Mouse (Mus musculus): ENCODE measurements around the gene Myl4. TPM values are rescaled to one million over a fixed set of nuclear protein-coding genes. Genes with fewer than 3 reads are reported as not detected.

Gene Myl4
- total and polyA plus RNA-seq, 2 experiments, result 0.45 to 0.65 TPM

DNA sequence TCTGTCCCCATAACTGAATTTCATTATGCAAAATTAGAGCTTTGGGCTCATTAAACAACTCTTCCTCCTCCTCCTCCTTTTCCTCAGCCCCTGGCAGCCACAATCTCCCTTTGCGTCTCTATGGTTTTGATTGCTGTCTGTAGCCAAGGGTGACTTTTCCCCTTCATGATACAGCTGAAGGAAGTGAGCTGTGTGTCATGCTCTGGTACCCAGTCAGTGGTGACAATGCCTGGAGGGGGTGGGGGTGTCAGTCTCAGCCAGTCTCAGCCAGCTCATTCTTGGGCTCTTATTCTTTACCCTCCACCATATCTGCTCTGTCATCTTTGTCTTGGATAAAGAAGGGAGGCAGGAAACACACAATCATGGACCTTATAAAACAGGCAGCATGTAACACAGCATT, 80.8 kb downstream of the Myl4 start:
- H3K4me3 ChIP-seq (ENCODE audit: insufficient read depth, low read depth, low read length), result no peak overlapping the region
- no peaks in the 10 kb centered on the region for H3K4me1 ChIP-seq (ENCODE audit: control insufficient read depth, insufficient read depth, low read length)
- WGBS, result 87% methylated on average over 1 of the region's 1 CpGs
- H3K27ac ChIP-seq (replicated peaks; ENCODE audit: insufficient read depth, low read depth, low read length), result no peak overlapping the region
- no peak overlapping the region for H3K9ac ChIP-seq (ENCODE audit: low read depth, low read length)
- DNase-seq (ENCODE audit: extremely low read depth, low read depth, low spot score), result no peak
- no peaks in the 10 kb centered on the region for H3K79me2 ChIP-seq (ENCODE audit: control insufficient read depth, insufficient read depth, low read length)
- TF ChIP-seq POLR2A (IDR thresholded peaks at IDR 0.05; ENCODE audit: extremely low read depth, insufficient read depth, low read length), result no peak
- no peak for TF ChIP-seq CTCF (IDR thresholded peaks at IDR 0.05; ENCODE audit: low read depth, low read length)
- H3K27me3 ChIP-seq (ENCODE audit: control insufficient read depth, insufficient read depth, low read length), result no peaks in the 10 kb centered on the region
- no peaks in the 10 kb centered on the region for H3K36me3 ChIP-seq (ENCODE audit: control insufficient read depth, insufficient read depth, low read length)

DNA sequence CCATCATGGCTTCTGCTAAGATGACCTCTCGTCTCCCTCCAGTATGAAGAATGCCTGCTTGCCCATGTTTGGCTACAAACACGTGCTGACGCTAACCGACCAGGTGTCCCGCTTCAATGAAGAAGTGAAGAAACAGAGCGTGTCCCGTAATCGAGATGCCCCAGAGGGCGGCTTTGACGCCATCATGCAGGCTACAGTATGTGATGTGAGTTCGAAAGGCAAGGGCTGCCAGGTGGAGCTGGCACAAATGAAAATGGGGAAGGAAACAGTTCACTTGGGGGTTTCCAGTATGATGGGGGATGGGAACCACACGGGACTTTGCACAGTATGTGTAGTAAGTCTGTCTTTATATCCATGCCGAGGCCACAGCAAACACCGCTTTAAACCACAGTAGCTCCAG, 86.5 kb downstream of the Myl4 start:
- no peak for DNase-seq (ENCODE audit: extremely low read depth, low read depth, low spot score)

DNA sequence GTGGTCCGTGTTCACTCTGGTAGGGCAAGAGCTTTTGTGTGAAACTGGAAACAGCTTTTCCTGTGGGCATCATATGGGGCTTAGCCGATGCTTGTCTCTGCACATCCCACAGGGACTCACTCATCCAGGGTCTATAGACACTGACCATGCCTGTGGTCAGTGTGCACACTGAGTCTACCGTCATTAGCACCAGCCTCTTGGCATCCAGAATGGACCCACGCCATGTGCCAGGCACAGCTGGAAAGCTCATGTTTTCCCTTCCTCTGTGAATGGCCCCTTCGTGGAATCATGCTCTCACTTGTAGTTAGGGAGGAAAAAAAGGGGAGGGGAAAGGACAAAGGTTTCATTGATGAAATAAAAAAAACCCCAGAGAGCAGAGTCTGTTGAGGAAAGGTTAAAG, 87.5 kb downstream of the Myl4 start:
- no peak for DNase-seq (ENCODE audit: extremely low read depth, low read depth, low spot score)
- H3K79me2 ChIP-seq (ENCODE audit: control insufficient read depth, insufficient read depth, low read length), result no peaks in the 10 kb centered on the region
- H3K27me3 ChIP-seq (ENCODE audit: control insufficient read depth, insufficient read depth, low read length), result no peaks in the 10 kb centered on the region
- H3K36me3 ChIP-seq (ENCODE audit: control insufficient read depth, insufficient read depth, low read length), result no peaks in the 10 kb centered on the region
- 71% methylated on average over 5 of the region's 5 CpGs for WGBS
- H3K9ac ChIP-seq (ENCODE audit: low read depth, low read length), result no peak overlapping the region
- H3K27ac ChIP-seq (replicated peaks; ENCODE audit: insufficient read depth, low read depth, low read length), result no peak overlapping the region
- TF ChIP-seq CTCF (IDR thresholded peaks at IDR 0.05; ENCODE audit: low read depth, low read length), result no peak
- TF ChIP-seq POLR2A (IDR thresholded peaks at IDR 0.05; ENCODE audit: extremely low read depth, insufficient read depth, low read length), result no peak
- no peaks in the 10 kb centered on the region for H3K4me1 ChIP-seq (ENCODE audit: control insufficient read depth, insufficient read depth, low read length)
- no peak overlapping the region for H3K4me3 ChIP-seq (ENCODE audit: insufficient read depth, low read depth, low read length)

More for the DNA sequence above, 86.5 kb downstream of the Myl4 start:
- Histone ChIP-seq H3K27me3 (ENCODE audit: control insufficient read depth, insufficient read depth, low read length) (no peaks in the 10 kb centered on the region), H3K4me3 (ENCODE audit: insufficient read depth, low read depth, low read length) (no peak overlapping the region), H3K79me2 (ENCODE audit: control insufficient read depth, insufficient read depth, low read length) (no peaks in the 10 kb centered on the region), H3K27ac (replicated peaks; ENCODE audit: insufficient read depth, low read depth, low read length) (no peak overlapping the region), H3K9ac (ENCODE audit: low read depth, low read length) (no peak overlapping the region), H3K4me1 (ENCODE audit: control insufficient read depth, insufficient read depth, low read length) (no peaks in the 10 kb centered on the region), H3K36me3 (ENCODE audit: control insufficient read depth, insufficient read depth, low read length) (no peaks in the 10 kb centered on the region)
- WGBS, result 93% methylated on average over 14 of the region's 14 CpGs
- TF ChIP-seq CTCF (IDR thresholded peaks at IDR 0.05; ENCODE audit: low read depth, low read length) (no peak), POLR2A (IDR thresholded peaks at IDR 0.05; ENCODE audit: extremely low read depth, insufficient read depth, low read length) (no peak)

DNA sequence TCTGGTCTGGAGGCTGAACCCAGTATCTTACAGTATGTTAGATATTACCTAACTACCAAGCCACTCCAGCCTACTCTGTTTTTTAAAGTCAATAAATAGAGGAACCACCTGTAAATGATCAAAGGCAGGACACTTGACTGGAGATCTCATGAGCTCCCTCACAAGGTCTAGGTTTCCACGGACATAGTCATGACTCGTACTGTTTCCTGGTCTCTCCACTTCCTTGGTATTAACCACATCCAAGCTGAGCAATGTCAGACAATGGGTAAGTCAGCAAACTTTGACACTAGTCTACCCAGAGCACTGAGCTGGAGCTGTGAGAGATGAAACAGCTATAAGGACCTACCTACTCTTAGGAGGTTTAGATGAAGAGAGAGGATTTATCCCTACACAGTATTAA, 88.4 kb downstream of the Myl4 start:
- Histone ChIP-seq H3K79me2 (ENCODE audit: control insufficient read depth, insufficient read depth, low read length) (no peaks in the 10 kb centered on the region), H3K9ac (ENCODE audit: low read depth, low read length) (no peak overlapping the region), H3K27me3 (ENCODE audit: control insufficient read depth, insufficient read depth, low read length) (no peaks in the 10 kb centered on the region), H3K4me1 (ENCODE audit: control insufficient read depth, insufficient read depth, low read length) (no peaks in the 10 kb centered on the region), H3K36me3 (ENCODE audit: control insufficient read depth, insufficient read depth, low read length) (no peaks in the 10 kb centered on the region), H3K27ac (replicated peaks; ENCODE audit: insufficient read depth, low read depth, low read length) (no peak overlapping the region), H3K4me3 (ENCODE audit: insufficient read depth, low read depth, low read length) (no peak overlapping the region)
- WGBS, result 66% methylated on average over 2 of the region's 2 CpGs
- no peak for DNase-seq (ENCODE audit: extremely low read depth, low read depth, low spot score)
- TF ChIP-seq POLR2A (IDR thresholded peaks at IDR 0.05; ENCODE audit: extremely low read depth, insufficient read depth, low read length) (no peak), CTCF (IDR thresholded peaks at IDR 0.05; ENCODE audit: low read depth, low read length) (no peak)

DNA sequence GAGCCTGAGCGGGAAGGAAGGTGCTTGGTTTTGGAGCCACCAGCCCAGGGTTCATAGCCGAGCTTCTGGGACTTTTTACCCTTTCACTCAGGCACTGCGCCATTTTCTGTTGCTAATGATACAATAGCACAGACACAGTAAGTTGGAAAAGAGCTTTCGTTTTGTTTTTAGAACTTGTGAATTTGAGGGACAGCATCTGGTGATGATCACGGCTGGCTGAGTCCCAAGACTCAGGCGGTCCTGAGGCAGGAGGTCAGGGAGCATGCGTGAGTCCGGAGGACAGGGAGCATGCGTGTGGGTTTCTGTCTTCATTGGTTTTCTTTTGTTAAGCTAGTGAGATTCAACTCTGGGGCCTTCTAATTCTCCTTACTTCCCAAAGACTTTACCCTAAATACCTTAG, 89.2 kb downstream of the Myl4 start:
- Histone ChIP-seq H3K36me3 (ENCODE audit: control insufficient read depth, insufficient read depth, low read length) (no peaks in the 10 kb centered on the region), H3K4me3 (ENCODE audit: insufficient read depth, low read depth, low read length) (no peak overlapping the region), H3K27ac (replicated peaks; ENCODE audit: insufficient read depth, low read depth, low read length) (no peak overlapping the region), H3K4me1 (ENCODE audit: control insufficient read depth, insufficient read depth, low read length) (no peaks in the 10 kb centered on the region), H3K9ac (ENCODE audit: low read depth, low read length) (no peak overlapping the region), H3K27me3 (ENCODE audit: control insufficient read depth, insufficient read depth, low read length) (no peaks in the 10 kb centered on the region), H3K79me2 (ENCODE audit: control insufficient read depth, insufficient read depth, low read length) (no peaks in the 10 kb centered on the region)
- WGBS, result 86% methylated on average over 9 of the region's 9 CpGs
- no peak for TF ChIP-seq CTCF (IDR thresholded peaks at IDR 0.05; ENCODE audit: low read depth, low read length)
- DNase-seq (ENCODE audit: extremely low read depth, low read depth, low spot score), result no peak

DNA sequence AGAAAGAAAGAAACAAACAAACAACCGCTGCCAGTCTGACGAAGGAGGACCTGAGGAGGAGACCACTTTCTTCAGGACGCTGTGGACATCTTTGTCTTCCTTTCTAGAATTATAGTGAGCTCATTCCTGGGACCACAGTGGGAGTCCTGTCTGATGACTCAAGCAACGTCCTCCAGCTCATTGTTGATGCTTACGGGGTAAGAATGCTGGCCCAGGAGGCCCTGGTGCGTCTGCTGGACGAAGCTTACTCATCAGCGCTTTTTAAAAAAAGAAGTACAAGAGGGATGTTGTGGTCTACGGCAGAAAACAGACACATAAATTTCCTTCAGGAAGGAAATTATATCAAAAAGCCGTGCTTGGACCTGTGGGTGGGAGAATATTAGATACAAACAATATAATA, 90.4 kb downstream of the Myl4 start:
- Histone ChIP-seq H3K4me3 (ENCODE audit: insufficient read depth, low read depth, low read length) (no peak overlapping the region), H3K79me2 (ENCODE audit: control insufficient read depth, insufficient read depth, low read length) (no peaks in the 10 kb centered on the region), H3K36me3 (ENCODE audit: control insufficient read depth, insufficient read depth, low read length) (no peaks in the 10 kb centered on the region), H3K27ac (replicated peaks; ENCODE audit: insufficient read depth, low read depth, low read length) (no peak overlapping the region), H3K27me3 (ENCODE audit: control insufficient read depth, insufficient read depth, low read length) (no peaks in the 10 kb centered on the region), H3K9ac (ENCODE audit: low read depth, low read length) (no peak overlapping the region), H3K4me1 (ENCODE audit: control insufficient read depth, insufficient read depth, low read length) (no peaks in the 10 kb centered on the region)
- no peak for DNase-seq (ENCODE audit: extremely low read depth, low read depth, low spot score)
- WGBS, result 72% methylated on average over 10 of the region's 10 CpGs
- TF ChIP-seq CTCF (IDR thresholded peaks at IDR 0.05; ENCODE audit: low read depth, low read length) (no peak), POLR2A (IDR thresholded peaks at IDR 0.05; ENCODE audit: extremely low read depth, insufficient read depth, low read length) (no peak)
